Mouse (Mus musculus) adrenal gland, adult 18-20 months (tissue): Measurements from ENCODE around the gene Pilrb1. TPM values are rescaled to one million over a fixed set of nuclear protein-coding genes. Genes with fewer than 3 reads are reported as not detected.
A peak's percentile ranks its signal among the peaks of the same experiment; 100 is the strongest.

Experiments
- DNase-seq, 2 experiments: peaks; one replicate each; pipeline ENCODE4 v3.0.0; 2021 to 2022; ENCODE audit warnings: low spot score in 2 of 2
- total RNA-seq, 2 experiments: library from RNA; stranded (reverse); gene quantifications; 1 replicate in 1 of 2; 2 replicates in 1 of 2; pipeline ENCODE4 v1.2.3; 2021

Gene Pilrb1
- total RNA-seq, 2 experiments from 2014 or later = 1.8 to 2.9 TPM

DNA sequence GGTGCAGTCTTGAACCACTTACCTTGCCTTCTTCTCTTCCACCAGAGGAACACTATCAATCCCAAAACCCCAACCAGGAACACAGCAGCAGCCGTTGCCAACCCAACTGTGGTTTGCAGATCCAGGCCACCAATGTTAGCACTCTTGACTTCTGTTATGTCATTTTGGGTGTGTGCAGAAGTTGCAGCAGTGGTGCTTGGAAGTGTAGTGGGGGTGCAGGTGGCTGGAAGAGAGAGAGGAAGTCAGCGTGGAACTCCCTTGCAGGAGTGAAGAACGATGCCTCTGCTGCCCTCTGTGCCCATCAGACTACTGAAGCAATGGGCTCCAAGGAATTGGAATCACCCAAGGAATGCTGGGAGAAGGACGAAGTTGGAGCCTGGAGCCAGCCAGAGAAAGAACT lies 26.8 kb downstream of the Pilrb1 start:
- peak in 1 of 2 experiments; percentile 16 for DNase-seq

DNA sequence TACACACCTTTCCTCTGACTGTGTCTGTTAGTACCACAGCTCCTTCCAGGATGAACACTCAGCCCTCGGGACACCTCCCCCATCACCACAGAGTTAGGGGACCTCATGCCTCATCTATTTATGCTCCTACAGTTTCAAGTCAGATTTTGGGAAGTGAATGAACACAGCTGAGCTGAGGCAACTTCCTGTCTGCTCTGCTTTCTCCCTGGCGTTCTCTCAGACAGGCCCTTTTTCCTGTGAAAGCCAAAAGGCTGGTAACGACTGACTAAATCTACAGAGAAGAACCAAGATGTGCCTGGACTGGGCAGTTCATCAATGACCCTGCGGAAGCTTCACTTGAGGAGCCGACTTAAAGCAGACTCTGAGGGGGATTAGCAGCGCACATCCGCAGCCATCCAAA lies 27.7 kb downstream of the Pilrb1 start:
- no peak for DNase-seq

DNA sequence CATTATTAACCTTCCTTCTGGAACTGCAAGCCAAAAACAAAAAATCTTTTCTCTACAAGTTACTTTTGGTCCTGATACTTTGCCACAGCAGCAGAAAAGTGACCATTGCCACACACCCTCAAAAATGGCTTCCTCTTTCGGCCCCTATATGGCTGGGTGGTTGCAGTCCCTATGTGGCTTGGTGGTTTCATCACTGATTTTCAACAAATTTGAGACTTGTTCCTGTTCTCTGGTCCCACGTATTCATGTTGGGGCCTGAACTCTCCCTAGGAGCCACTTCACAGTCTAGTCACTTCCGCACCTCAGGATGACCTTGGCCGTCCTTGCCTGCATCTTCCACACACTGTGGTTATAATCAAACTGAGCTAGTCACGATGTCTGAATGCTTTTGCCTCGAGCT lies 29.2 kb downstream of the Pilrb1 start:
- no peak for DNase-seq

DNA sequence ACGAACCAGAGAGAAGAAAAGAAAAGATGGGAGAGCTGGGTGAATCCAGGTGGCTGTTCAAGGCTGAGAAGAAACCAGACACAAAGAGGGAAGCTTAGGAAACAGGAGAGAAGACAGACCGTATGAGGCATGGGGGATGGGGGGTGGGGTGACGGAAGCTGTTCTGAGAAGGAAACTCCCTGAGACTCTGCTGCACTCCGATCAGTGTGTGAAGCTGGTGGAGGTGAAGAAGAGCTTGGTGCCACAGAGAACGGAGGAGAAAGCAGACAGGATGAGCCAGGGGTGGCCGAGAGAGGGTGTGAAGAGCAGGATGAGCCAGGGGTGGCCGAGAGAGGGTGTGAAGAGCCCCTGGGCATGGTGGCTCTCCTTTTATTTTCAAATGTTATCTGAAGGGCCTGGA lies 31.5 kb downstream of the Pilrb1 start:
- peak in 1 of 2 experiments; percentile 9 for DNase-seq

DNA sequence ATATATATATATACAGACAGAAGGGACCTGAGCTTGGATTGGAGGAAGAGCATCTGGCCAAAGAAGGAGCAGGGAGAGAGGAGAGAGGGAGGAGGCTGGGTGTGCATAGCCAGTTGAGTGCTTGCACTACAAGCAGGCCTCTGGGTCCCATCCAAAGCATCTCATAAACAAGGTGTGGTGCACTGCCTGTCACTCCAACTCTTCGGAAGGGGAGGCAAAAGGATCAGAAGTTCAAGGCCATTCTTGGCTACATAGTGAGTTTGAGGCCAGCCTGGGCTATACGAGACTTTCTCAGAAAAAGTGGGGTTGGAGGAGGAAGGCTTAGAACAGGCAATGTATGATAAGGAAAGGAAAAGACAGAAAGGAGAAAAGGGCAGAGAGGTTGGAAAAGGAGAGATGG lies 31.9 kb downstream of the Pilrb1 start:
- peak in 1 of 2 experiments; percentile 3 for DNase-seq

DNA sequence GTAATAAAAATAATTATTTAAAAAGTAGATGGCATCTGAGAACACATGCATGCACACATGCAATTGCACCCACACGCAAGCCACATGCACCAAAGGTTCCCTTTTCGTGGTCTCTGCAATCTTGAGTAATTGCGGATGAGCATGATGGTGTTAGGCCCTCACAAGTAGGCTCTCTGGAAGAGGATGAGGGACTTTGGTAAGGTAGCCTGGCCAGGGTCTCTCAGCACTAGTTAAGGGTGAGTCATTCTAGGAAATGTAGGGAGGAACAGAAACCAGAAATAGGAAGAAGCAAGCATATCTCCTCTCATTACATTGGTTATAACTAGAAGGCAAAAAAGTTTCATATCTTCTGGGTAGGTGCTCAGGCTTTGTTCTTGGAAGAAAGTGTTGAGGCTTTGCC lies 32.9 kb downstream of the Pilrb1 start:
- peak in 1 of 2 experiments; percentile 4 for DNase-seq

DNA sequence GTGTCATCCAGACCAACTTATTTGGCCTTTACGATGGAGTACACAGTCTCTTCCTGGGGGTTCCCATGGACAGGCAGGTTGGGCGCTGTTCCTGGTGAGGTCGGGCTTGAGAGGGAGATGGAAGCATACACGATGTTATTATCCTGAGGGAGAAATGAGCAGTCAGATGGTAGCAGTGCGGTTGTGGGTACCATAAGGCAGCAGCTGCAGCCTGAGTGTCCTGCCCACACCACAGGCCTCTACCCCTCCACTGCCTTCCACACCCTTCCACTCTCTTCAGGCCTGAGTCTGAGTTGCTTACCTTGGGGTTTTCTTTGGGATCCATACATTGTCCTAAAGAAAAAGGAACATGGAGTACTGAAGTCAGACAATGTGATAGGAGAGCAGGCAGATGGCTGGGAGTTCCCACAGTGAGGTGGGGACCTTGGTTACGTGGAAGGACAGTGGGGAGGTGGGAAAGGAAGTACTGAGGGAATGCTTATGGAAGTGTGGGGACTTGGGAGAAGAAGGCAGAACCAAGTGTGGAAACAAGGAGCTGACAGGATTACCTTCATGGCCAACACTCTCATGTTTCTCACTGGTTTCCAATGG lies 34.4 kb downstream of the Pilrb1 start:
- peak in 1 of 2 experiments; percentile 7 for DNase-seq

DNA sequence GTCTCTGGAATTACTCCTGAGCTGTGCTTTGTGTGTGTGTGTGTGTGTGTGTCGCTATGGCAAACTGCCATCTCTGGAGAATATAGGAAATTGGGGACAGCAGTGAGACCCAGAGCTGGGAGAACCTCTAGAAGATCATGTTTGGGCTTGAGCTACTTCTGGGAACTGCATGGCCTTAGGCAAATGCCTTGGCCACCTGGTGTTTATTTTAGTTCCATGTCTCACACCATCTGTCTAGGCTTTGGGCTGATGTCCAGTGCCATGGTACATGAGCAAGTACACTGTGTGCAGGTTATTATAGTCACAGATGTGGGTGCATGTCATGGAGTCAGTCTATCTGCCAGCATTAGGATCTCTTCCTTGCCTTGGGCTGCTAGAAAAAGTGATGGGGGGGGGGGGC lies 35.3 kb downstream of the Pilrb1 start:
- DNase-seq = no peak

DNA sequence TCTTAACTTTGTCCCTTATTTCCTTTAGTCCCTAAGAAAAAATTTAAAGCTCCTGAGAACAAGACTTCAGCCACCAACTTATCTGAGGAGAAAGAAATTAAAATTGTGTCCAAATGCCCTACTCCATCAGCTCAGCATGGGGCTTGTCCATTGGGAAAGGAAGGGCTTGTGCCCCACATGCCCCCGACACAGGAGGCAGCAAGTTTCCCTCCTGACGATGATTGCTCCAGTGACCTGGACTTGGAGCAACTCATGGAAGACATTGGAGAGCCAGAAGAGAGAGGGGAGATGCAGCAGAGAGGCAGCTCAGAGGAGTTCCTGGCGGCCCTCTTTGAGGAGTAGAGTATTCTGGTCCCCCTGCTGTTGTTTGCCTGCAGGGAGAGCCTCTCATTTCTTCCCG lies 35.8 kb downstream of the Pilrb1 start:
- peak in 1 of 2 experiments; percentile 8 for DNase-seq

DNA sequence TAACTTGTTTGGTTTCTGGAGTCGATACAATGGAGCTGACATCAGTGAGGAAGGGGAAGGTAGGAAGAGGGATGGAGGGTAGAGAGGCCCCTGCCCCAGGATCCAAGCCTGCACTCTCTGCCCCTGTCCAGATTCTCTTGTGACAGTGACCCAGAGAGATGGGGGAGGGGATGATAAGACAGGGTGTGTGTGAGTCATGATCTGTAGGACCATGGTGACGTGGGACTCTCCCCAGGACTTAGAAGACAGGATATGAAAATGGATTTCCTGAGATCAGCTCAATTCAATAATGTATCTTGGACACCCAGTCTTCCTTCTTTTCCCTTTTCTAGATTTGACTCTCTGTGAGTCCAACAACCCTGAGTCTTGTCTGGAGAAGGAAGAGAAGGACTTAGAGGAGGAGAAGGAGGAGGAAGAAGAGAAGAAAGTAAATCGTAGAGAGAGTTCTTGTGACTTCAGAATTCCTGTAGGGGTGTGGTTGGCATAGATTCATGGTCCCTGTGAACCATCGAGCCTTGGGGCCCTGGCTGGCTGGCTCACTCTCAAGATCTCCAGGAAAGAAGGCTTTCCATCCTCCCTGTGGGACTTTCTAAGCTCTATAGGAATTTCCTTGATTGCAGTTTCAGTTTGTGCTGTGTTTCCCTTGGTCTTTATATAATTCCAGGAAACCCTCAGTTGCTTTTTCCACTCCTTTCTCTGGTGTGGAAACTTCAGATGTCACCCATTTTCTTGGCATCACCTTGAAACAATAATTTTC lies 40.3 kb downstream of the Pilrb1 start:
- peak in 1 of 2 experiments; percentile 2 for DNase-seq

DNA sequence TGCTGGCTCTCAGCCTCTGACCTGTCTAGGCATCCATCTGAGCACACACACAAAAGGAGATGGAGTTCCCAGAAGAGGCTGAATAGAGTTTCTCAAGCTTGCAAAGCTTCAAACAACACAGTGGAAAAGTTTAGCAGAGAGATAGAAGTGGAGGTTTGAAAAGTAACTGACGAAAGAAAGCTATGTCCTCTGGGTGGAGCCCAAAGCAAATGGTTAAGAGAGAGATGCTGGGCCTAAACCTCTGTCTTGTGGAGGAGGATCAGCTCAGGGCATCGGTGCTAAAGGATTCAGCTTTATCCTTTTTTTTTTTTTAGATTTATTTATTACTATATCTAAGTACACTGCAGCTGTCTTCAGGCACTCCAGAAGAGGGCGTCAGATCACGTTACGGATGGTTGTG lies 49.6 kb downstream of the Pilrb1 start:
- no peak for DNase-seq

DNA sequence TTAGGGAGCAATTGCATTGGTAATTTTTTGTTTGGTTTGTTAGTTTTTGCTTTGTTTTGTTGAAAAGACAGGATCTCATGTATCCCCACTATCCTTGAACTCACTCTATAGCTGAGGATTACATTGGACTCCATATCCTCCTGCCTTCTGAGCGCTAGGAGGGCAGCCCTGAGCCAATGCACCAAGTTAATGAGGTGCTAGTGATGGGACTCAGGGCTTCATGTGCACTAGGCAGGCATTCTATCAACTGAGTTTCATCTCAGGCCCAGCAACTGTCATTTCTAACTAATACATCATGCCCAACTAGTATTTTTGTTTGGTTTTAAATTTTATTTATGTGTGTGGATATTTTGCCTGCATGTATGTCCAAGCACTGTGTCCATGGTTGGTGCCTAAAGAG lies 51.7 kb downstream of the Pilrb1 start:
- DNase-seq = no peak

Other genes starting within 250 kb of the Pilrb1 start
- 100 to 1,000 TPM; 667 to 880 TPM for gene Pcolce, start 244.3 kb downstream of the Pilrb1 start, total RNA-seq
- gene Fbxo24, start 229.1 kb downstream of the Pilrb1 start, total RNA-seq = 1 to 10 TPM in 1 of 2 experiments, under 1 TPM in 1; 0.93 to 1.3 TPM
- gene Lrch4, start 229.0 kb downstream of the Pilrb1 start, total RNA-seq = 10 to 100 TPM; 30.3 to 32.7 TPM
- 10 to 100 TPM; 10.7 to 11.3 TPM for gene Gm20605, start 228.9 kb downstream of the Pilrb1 start, total RNA-seq
- 1 to 10 TPM; 4.1 to 5.4 TPM for gene Sap25, start 216.8 kb downstream of the Pilrb1 start, total RNA-seq
- gene Irs3, start 212.4 kb downstream of the Pilrb1 start, total RNA-seq = 10 to 100 TPM in 1 of 2 experiments, 1 to 10 TPM in 1; 6.7 to 27.5 TPM
- 10 to 100 TPM; 25.3 to 28.8 TPM for gene Agfg2, start 173.4 kb downstream of the Pilrb1 start, total RNA-seq
- 1 to 10 TPM; 4.2 to 4.7 TPM for gene Nyap1, start 116.5 kb downstream of the Pilrb1 start, total RNA-seq
- 10 to 100 TPM; 72.5 to 80.5 TPM for gene Tsc22d4, start 112.4 kb downstream of the Pilrb1 start, total RNA-seq
- gene Ppp1r35, start 79.3 kb downstream of the Pilrb1 start, total RNA-seq = 10 to 100 TPM; 23.7 to 24.6 TPM
- gene Mepce, start 70.5 kb downstream of the Pilrb1 start, total RNA-seq = 10 to 100 TPM; 39.9 to 44.6 TPM
- gene Zcwpw1, start 70.3 kb downstream of the Pilrb1 start, total RNA-seq = 1 to 10 TPM; 2.3 to 2.4 TPM
- 1 to 10 TPM; 2.6 to 4.3 TPM for gene Pilra, start 21.8 kb downstream of the Pilrb1 start, total RNA-seq
- gene Pilrb2, start 13.7 kb upstream of the Pilrb1 start, total RNA-seq = 1 to 10 TPM; 1.1 to 2.5 TPM
- gene Cyp3a13, start 63.5 kb upstream of the Pilrb1 start, total RNA-seq = under 1 TPM in 1 of 2 experiments, not detected in 1; 0.10 TPM
- under 1 TPM in 1 of 2 experiments, not detected in 1; 0.19 TPM for gene Gjc3, start 105.0 kb upstream of the Pilrb1 start, total RNA-seq
- 1 to 10 TPM in 1 of 2 experiments, not detected in 1; 1.3 TPM for gene Azgp1, start 123.4 kb upstream of the Pilrb1 start, total RNA-seq
- not detected for gene Smok3a, start 163.2 kb upstream of the Pilrb1 start, total RNA-seq
- gene Smok3b, start 163.3 kb upstream of the Pilrb1 start, total RNA-seq = not detected
- not detected for gene Smok3c, start 195.1 kb upstream of the Pilrb1 start, total RNA-seq
- gene Zkscan1, start 227.0 kb upstream of the Pilrb1 start, total RNA-seq = 10 to 100 TPM; 30.9 to 37.9 TPM